Mouse (Mus musculus) heart, postnatal 36 days (tissue): ENCODE measurements at regions not wholly inside any gene's neighbourhood (a gene's known extent, or its start where the extent isn't known, plus 50 kb on each side); places are given as distances from the start of the nearest gene placed in this dataset.

Experiments
- DNase-seq, 2 experiments: peaks; one replicate each; pipeline ENCODE4 v3.0.0; 2021 to 2022
- intact Hi-C: fragments of 180-260 bp; cut with DNase I; formaldehyde crosslinking; loops from one replicate; pipeline ENCODE4 v1.15.1; 2025

GRCm38 (mm10) chr1:158147525-158147924 lies 208.6 kb downstream of the Brinp2 start:
- no peak for DNase-seq
- intact Hi-C loops: no loop called here

- DNase-seq: no peak
These were observed 208.1 kb downstream of the Brinp2 start for GRCm38 (mm10) chr1:158148035-158148434.

DNA sequence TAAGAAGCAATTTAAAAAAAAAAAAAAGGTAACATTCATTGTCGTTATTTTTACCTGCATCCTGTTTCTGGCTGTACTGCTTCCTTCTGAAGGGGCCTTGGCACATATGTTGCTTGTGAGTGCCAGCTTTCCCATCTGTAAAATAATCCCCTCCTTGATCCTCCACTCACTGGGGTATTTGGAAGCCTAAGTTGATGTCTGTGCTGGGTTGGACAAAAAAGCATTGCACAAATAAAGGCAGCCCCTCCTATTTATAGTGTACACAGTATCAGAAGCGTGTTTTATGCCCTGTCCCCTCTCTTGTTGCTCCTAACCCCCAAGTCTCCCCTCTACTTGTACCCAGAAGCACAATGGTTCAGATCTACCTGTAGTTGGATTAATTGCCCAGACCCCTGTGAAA lies 195.0 kb downstream of the Brinp2 start:
- DNase-seq: no peak
- intact Hi-C loops: no loop called here

More at GRCm38 (mm10) chr1:158148035-158148434, 208.1 kb downstream of the Brinp2 start:
- intact Hi-C loops: no loop called here

GRCm38 (mm10) chr1:158161533-158161932 lies 194.6 kb downstream of the Brinp2 start:
- DNase-seq: no peak
- intact Hi-C loops: no loop called here

- intact Hi-C loops: no loop called here
- DNase-seq: no peak
These were observed 192.7 kb downstream of the Brinp2 start for GRCm38 (mm10) chr1:158163411-158163810.

GRCm38 (mm10) chr1:158170006-158170405 lies 186.1 kb downstream of the Brinp2 start:
- no peak for DNase-seq
- intact Hi-C loops: no loop called here

- no peak for DNase-seq
- intact Hi-C loops: no loop called here
These were observed 176.0 kb downstream of the Brinp2 start for GRCm38 (mm10) chr1:158180095-158180494.

DNA sequence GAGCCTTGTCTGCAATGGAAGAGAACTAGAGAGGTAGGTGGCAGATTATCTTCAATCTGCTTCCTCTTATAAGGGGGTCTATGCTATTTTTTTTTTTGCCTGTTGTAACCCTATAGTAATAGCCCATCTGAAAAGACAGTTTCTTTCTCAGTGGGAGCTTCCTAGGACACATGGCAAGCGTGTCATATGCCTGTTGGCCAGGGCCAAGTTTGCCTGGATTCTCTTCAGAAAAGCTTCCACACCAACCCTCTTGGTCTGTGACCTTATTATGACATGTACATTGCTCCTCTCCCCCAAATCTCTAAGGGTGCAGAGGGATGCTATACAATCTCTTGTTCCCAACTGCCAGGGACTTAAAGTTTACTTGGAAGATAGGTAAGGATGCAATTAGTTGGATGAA lies 174.8 kb downstream of the Brinp2 start:
- DNase-seq: no peak
- intact Hi-C loops: no loop called here

- no peak for DNase-seq
- intact Hi-C loops: no loop called here
These were observed 168.5 kb downstream of the Brinp2 start for GRCm38 (mm10) chr1:158187651-158188050.

GRCm38 (mm10) chr1:158192841-158193551 lies 163.1 kb downstream of the Brinp2 start:
- no peak for DNase-seq
- intact Hi-C loops: no loop called here

DNA sequence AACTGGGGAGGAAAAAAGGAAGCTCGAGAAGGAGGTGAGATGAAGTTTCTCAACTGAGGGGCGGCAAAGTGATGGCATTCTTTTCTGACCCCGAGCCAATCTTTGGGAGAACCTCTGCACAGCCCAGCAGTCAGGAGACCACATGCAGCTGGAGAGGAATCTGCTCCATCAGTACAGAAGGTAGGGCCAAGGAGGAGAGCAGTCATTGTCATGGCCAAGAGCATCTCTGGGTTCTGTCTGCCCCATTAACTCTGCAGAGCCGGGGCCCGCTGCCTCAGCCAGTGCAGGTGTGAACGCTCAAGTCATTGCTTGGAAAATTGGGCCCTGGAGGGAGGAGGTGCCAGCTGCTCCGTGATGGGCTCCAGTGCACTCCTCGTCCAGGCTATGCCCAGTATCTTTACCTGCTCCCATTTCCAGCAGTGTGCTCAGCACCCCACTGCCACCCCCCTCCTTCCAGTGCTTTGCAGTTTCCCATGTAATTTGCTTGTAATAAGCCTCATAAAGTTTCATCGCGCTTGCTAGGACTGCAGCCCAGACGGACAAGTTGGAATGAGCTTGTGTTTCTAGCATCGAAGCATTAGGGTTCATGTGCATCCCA lies 162.1 kb downstream of the Brinp2 start:
- intact Hi-C loops: no loop called here
- DNase-seq: no peak
